Mouse (Mus musculus): ENCODE results near the gene Rpe.
"Not testable (repeated sequence)": the region's sequence is repeated elsewhere in the genome, so short reads cannot be mapped to it uniquely, and the experiment has no call there.

Rpe gene

DNA sequence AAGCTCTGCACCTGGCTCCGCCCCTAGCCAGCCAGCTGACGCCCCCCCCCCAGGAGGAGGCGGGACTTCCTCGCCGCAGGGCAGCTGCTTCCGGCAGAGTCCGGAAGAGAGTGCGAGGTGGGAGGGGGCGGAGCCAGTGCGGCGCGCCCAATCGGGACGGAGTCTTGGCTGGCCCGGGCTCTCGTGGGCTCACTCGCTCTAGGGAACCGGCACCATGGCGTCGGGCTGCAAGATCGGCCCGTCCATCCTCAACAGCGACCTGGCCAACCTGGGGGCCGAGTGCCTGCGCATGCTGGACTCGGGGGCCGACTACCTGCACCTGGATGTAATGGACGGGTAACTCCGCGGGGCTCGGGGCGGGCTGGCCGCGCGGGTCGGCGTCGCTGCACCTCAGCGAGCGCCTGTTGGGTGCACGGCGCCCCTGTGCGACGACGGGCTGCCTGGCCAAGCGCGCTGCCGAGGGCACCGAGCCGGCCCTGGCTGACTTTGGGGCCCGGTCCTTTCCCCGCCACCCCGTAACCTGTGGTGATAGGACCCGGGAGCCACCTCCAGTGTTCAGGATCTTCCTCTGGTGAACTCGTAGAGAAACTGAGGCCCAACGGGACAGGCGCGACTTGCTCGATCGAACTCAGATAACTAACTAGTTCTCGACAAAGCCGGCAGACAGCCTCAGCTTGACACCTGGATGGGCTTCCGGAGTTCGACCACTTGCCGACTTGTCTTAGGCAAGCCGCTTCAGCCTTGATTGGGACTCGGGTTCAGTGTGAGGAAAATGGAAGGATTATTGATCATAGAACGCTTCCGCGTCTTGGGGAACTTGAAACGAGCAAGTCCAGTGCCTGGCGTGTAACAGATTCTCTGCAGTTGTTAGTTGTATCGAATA, at the start of gene Rpe:
Gene Rpe (plus strand): TSS at position 139 of the 883 bp plus-strand sequence.
- DNase-seq: peak; percentile 88

DNA sequence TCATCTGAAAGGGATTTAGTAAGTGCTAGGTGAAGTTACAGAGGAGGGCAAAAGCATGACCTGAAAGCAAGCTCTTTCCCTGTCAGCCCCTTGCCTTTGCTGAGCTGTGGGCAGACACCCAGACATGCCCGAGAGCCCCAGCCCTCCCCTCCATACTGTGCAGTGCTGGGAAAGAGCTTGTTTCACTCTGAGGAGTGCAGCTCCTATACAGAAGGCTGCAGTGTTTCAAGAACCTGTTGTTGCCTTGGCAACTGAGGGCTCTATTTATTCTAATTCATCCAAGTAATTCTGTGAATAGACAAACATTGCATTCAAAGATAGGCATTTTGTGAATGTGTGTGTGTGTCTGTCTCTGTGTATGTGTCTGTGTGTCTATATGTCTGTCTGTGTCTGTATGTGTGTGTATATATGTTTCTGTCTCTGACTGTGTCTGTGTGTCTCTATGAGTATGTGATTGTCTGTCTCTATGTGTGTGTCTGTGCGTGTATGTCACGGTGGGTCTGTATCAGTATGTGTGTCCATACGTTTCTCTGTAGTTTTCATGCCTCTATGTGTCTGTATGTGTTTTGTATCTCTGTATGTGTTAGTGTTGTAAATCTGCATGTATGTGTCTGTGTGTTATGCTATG, 45.4 kb upstream of the Rpe start:
- DNase-seq: no peak

DNA sequence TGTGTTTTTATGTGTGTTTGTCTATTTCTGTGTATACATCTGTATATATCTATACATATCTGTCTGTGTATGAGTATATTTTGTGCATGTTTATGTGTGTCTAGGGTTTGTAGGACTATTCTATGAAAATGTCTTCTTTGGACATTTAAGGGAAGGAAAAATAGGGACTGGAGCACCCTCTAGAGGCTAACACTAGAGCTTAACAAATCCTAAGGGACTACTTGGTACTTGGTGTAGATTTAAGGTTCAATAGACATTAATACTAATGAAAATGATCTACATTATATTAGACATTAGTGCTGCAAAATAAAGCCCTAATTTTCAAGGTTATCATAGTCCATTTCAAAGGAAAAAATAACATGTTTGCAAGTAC, 44.9 kb upstream of the Rpe start:
- DNase-seq: peak; percentile 44

DNA sequence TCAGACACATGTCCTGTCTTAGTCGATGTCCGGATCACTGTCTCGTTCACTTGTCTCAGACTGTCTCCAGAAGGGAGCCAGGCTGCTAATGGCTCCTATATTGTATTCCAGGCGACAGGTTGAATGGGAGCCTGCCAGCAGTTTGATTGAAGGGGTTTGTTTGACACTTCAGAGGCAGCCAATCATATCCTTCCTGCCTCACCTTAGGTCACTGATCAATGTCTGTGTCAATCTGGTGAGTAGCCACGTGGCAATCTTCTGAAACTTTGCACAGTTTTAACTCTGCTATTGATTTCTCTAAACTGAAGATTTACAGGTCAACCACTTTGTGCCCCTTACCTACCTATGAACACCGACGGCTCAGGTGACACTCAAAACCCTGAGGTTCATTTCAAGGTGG, 29.2 kb upstream of the Rpe start:
- no peak for DNase-seq

DNA sequence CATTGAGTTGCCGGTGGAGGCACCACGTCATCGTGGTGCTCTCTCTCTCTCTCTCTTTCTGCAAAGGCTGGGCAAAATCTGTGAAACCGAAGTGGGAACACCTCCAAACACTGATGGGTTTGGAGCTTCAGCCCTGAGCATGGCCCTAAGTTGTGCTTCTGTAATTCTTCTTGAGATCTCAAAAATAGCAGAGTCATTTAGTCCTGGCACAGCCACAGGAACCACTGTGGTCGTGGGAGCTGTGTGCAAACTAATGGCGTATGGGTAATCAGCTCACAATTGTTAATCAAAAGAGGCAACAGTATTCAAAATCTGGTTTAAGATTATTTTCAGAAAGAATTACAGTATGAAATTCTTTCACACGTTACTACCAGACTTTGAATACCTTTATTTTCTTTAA, 27.8 kb upstream of the Rpe start:
- no peak for DNase-seq

DNA sequence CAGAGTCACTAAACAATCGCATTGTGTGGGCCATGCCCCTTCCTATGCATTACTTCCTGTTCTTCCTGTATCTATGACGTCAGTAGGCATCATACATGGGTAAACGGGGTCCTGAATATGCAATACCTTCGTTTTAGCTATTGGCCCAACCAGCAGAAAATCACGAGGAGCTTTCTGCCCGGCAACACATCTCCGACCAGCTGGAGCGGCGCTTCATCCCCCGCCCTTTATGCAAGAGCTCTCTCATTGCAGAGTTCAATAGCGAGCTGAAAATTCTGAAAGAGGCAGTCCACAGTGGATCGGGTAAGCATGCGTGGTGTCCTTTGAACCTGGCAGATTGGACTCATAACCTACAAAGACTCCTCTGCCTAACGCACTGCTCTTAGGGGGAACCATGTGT, 22.7 kb upstream of the Rpe start:
- no peak for DNase-seq

- DNase-seq: no peak
Measured at GRCm38 (mm10) chr1:66678662-66679061, 22.0 kb upstream of the Rpe start.

- no peak for DNase-seq
Measured at GRCm38 (mm10) chr1:66682974-66683373, 17.7 kb upstream of the Rpe start.

DNA sequence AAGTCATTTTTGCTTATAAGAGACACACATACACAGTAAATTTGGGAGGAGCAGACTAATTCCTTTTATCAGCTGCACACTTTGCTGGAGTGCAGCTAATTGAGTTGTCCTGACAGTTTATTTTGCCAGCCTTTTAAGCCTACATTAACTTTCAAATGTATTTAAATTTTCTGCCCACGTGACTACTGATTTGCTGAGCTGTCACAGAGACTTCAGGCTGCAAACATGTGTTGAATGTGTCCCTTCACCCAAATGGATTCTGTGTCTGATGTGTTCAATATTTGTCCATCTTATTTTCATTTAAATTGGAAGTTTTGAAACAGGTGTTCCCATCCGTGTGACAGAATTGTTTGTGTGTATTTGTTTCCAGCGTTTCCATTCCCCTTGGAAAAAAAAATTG, 8.9 kb upstream of the Rpe start:
- no peak for DNase-seq

DNA sequence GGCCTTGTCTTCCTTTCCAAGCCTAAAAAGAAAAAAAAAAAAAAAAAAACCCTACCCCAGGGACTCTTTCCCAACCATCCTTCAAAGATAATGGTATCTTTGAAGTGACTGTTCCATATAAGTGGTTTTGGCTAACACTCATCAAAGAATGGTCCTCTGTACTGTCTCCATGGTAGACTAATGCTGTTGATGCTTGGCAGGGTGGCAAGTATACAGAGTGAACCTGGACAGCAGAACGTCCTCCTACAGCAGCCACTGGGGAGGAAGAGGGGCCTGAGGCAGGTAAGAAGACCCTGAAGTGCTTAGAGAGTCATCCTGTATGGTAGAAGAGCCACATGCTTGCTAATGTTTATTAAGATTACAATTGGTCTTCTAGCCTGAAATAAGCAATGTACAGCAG, 8.3 kb upstream of the Rpe start:
- no peak for DNase-seq

- DNase-seq: peak; percentile 15
Measured at GRCm38 (mm10) chr1:66692780-66693392, 7.7 kb upstream of the Rpe start.

DNA sequence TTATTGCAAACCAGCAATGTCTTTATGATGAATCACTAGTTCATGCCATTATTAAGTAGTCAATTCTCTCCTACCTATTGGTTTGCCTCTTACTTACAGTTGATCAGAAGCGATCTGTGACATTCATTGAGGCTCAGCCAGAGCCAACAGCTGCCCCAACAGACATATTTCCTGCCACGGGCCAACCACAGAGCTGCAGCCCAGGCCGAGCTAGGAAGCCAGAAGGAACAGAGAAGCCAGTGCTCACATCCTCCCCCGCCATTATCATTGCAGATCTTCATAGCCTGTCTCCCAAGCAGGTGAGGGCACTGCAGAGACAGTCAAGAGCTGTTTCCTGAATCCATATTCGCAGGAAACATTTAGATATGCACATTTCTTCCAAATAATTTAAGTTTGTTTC, 6.4 kb upstream of the Rpe start:
- no peak for DNase-seq

- DNase-seq: no peak
Measured at GRCm38 (mm10) chr1:66695296-66695695, 5.3 kb upstream of the Rpe start.

GRCm38 (mm10) chr1:66699630-66700029, 1.0 kb upstream of the Rpe start:
- not testable (repeated sequence) for DNase-seq

- DNase-seq: peak; percentile 32
Measured at GRCm38 (mm10) chr1:66700149-66700692, 410 bp upstream of the Rpe start.

- no peak for DNase-seq
Measured at GRCm38 (mm10) chr1:66701576-66701940, 927 bp downstream of the Rpe start.

- DNase-seq: no peak
Measured at GRCm38 (mm10) chr1:66702623-66703345, 2.2 kb downstream of the Rpe start.

DNA sequence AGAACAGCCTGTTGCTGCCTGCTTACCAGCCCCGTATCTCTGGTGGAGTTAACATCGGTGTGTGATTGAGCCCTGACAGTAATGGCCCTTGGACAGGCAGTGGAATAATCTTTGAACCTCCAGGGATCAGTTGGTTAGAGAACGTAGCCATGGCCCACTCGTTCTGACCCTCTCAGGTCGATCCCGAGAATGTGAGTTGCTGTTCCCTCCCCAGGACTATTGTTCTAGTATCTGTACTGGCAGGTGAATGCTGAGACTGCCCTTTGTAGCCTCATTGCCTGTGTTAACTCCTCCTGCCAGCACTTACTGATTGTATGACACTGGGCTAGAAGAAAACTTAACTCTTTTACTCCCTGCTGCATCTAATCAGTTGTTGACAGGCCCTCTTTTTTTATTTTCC, 3.9 kb downstream of the Rpe start:
- no peak for DNase-seq

GRCm38 (mm10) chr1:66712859-66713258, 12.2 kb downstream of the Rpe start:
- DNase-seq: no peak

- DNase-seq: no peak
Measured at GRCm38 (mm10) chr1:66730581-66730980, 29.9 kb downstream of the Rpe start.

GRCm38 (mm10) chr1:66768764-66769163, 68.1 kb downstream of the Rpe start:
- no peak for DNase-seq
